Mouse (Mus musculus) stomach, postnatal 0 days (tissue): ENCODE data around the gene S100a4. TPM values are rescaled to one million over a fixed set of nuclear protein-coding genes. Genes with fewer than 3 reads are reported as not detected.

Experiments used
- ATAC-seq: fragments of 200-750 bp; cut with Nextera tagmentation; 2 replicates; pipeline ENCODE4 v1.8.0; 2017; ENCODE audit not compliant: low FRiP score, low TSS enrichment
- DNase-seq: peaks from one replicate; pipeline ENCODE4 v3.0.0-alpha.2; 2016; ENCODE audit warnings: low spot score
- H3K27ac ChIP-seq: fragments of 300-500 bp; sonication (generic); replicated peaks from 2 replicates; pipeline ENCODE4 v1.5.1; 2014; ENCODE audit warnings: mild to moderate bottlenecking, control low read depth
- H3K27me3 ChIP-seq: fragments of 300-500 bp; sonication (generic); 2 replicates; pipeline ENCODE4 v1.6.1; 2014; ENCODE audit warnings: low read length; ENCODE audit not compliant: control insufficient read depth, insufficient read depth
- H3K36me3 ChIP-seq: fragments of 300-500 bp; sonication (generic); 2 replicates; pipeline ENCODE4 v1.6.1; 2014; ENCODE audit warnings: low read length, mixed read lengths; ENCODE audit not compliant: control insufficient read depth, insufficient read depth
- H3K4me1 ChIP-seq: fragments of 300-500 bp; sonication (generic); replicated peaks from 2 replicates; pipeline ENCODE4 v1.6.1; 2014; ENCODE audit warnings: antibody characterized with exemption; ENCODE audit not compliant: control insufficient read depth, insufficient read depth
- H3K4me2 ChIP-seq: fragments of 300-500 bp; sonication (generic); replicated peaks from 2 replicates; pipeline ENCODE4 v1.6.1; 2014; ENCODE audit warnings: low read depth, mild to moderate bottlenecking, control low read depth, moderate library complexity
- H3K4me3 ChIP-seq: fragments of 300-500 bp; sonication (generic); 2 replicates; pipeline ENCODE4 v1.5.1; 2014; ENCODE audit warnings: low read depth, low read length, control low read depth
- H3K9ac ChIP-seq: fragments of 300-500 bp; sonication (generic); 2 replicates; pipeline ENCODE4 v1.6.1; 2014; ENCODE audit warnings: mild to moderate bottlenecking, low read length, control low read depth, mixed read lengths
- H3K9me3 ChIP-seq: fragments of 300-500 bp; sonication (generic); 2 replicates; pipeline ENCODE4 v1.6.1; 2016; ENCODE audit warnings: low read length; ENCODE audit not compliant: control insufficient read depth
- CTCF ChIP-seq: IDR thresholded peaks from 2 replicates; pipeline ENCODE4 v1.5.1; 2016; ENCODE audit warnings: antibody characterized with exemption, low read depth, mild to moderate bottlenecking, moderate library complexity
- EP300 ChIP-seq: optimal IDR thresholded peaks from 2 replicates; pipeline ENCODE3; 2016; ENCODE audit warnings: antibody characterized with exemption
- WGBS: fragments of 180-500 bp; shearing (Covaris S2); extraction: QIAGEN DNeasy Blood & Tissue Kit; methylation state at CpG from one replicate; pipeline ENCODE4 v1.1.7; 2014; 5-methylcytosine and 5-hydroxymethylcytosine counted together
- polyA plus RNA-seq: library from polyadenylated mRNA; unstranded; fragments of >200 nt; fragmentation: Nextera tagmentation; extraction: Ambion mirVana; gene quantifications from 2 replicates; pipeline ENCODE4 v1.2.1, GENCODE M21; 2015

S100a4 gene
- polyA plus RNA-seq, 1 experiment from 2014 or later = 17.4 TPM

GRCm38 (mm10) chr3:90621552-90621951 is 18.0 kb downstream of the S100a4 start:
- Histone ChIP-seq H3K4me2 (no peak overlapping the region), H3K36me3 (no peaks in the 10 kb centered on the region), H3K4me3 (no peak overlapping the region), H3K4me1 (no peaks in the 10 kb centered on the region), H3K27ac (no peak overlapping the region), H3K27me3 (no peaks in the 10 kb centered on the region), H3K9me3 (no peaks in the 10 kb centered on the region), H3K9ac (no peak overlapping the region)
- no peak for ATAC-seq
- no peak for DNase-seq
- TF ChIP-seq EP300 = no peak
- TF ChIP-seq CTCF = no peak
- WGBS = 46% methylated on average over 7 of the region's 7 CpGs

GRCm38 (mm10) chr3:90623435-90624071 is 20.0 kb downstream of the S100a4 start:
- peak; percentile 88 for DNase-seq
- TF ChIP-seq EP300 = no peak
- no peak for TF ChIP-seq CTCF
- Histone ChIP-seq H3K36me3 (no peaks in the 10 kb centered on the region), H3K27me3 (no peaks in the 10 kb centered on the region), H3K9me3 (no peaks in the 10 kb centered on the region), H3K27ac (peak overlapping the region; percentile 14; the same call in 1 of the 2 replicates), H3K9ac (no peak overlapping the region), H3K4me2 (no peak overlapping the region), H3K4me1 (no peaks in the 10 kb centered on the region), H3K4me3 (no peak overlapping the region)
- WGBS = 24% methylated on average over 2 of the region's 2 CpGs
- ATAC-seq = no peak

- WGBS = 78% methylated on average over 5 of the region's 5 CpGs
- H3K4me3 ChIP-seq = no peak overlapping the region
- peak; percentile 13 for DNase-seq
- ATAC-seq = no peak
- no peaks in the 10 kb centered on the region for H3K4me1 ChIP-seq
- H3K4me2 ChIP-seq = no peak overlapping the region
- peak overlapping the region; percentile 79 for H3K27ac ChIP-seq
- no peak overlapping the region for H3K9ac ChIP-seq
- TF ChIP-seq CTCF (no peak), EP300 (no peak)
- no peaks in the 10 kb centered on the region for H3K36me3 ChIP-seq
- no peaks in the 10 kb centered on the region for H3K27me3 ChIP-seq
- H3K9me3 ChIP-seq = no peaks in the 10 kb centered on the region
These were observed 21.9 kb downstream of the S100a4 start for GRCm38 (mm10) chr3:90625496-90625895.

DNA sequence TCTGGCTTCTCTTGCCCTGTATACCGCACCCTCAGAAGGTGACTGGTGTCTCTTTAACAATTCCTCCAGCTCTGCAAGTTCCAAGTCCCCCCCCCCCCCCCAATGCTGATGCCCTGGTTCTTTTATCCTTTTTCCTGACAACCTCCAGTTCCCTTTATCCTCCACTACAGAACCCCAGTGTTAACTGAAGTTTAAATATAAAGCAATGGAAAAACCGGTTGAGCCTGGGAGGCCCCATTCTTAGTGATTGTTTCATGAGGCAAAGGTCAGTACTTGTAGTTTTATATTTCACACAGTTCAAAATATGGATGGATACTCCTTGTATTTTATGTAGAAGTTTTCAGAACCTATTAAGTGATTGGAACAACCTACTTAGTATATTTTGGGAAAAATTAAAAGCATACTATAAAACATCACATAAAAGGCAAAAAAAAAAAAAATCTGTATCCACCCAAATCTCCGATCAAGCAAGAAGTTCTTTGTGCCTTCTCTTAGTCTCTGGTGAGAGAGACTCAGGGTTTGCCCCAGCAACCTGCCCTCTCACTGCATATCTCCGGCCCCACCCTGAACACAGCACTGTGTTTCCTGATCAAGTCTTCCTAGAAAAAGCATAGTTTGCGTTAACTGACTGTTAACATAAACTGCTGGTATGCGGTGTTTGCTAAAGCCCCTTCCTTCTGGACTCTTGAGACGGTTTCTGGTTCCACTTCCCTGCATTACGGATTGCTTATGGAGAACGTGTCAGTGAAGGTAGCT is 22.9 kb downstream of the S100a4 start:
- H3K4me1 ChIP-seq = no peaks in the 10 kb centered on the region
- H3K9ac ChIP-seq = no peak overlapping the region
- ATAC-seq (peak; percentile 78), DNase-seq (peak; percentile 73)
- H3K36me3 ChIP-seq = no peaks in the 10 kb centered on the region
- TF ChIP-seq EP300 = no peak
- no peak for TF ChIP-seq CTCF
- WGBS = 33% methylated on average over 9 of the region's 9 CpGs
- peak overlapping the region; percentile 15; the same call in 1 of the 2 replicates for H3K4me2 ChIP-seq
- no peaks in the 10 kb centered on the region for H3K9me3 ChIP-seq
- H3K27me3 ChIP-seq = no peaks in the 10 kb centered on the region
- no peak overlapping the region for H3K4me3 ChIP-seq
- H3K27ac ChIP-seq = peak overlapping the region; percentile 90

GRCm38 (mm10) chr3:90627366-90627765 is 23.8 kb downstream of the S100a4 start:
- H3K27ac ChIP-seq = peak overlapping the region; percentile 90
- no peak for TF ChIP-seq EP300
- no peak for TF ChIP-seq CTCF
- no peaks in the 10 kb centered on the region for H3K9me3 ChIP-seq
- no peaks in the 10 kb centered on the region for H3K4me1 ChIP-seq
- no peaks in the 10 kb centered on the region for H3K36me3 ChIP-seq
- no peak overlapping the region for H3K4me3 ChIP-seq
- ATAC-seq (no peak), DNase-seq (peak; percentile 12)
- no peaks in the 10 kb centered on the region for H3K27me3 ChIP-seq
- H3K9ac ChIP-seq = no peak overlapping the region
- WGBS = 77% methylated on average over 5 of the region's 5 CpGs
- H3K4me2 ChIP-seq = no peak overlapping the region; the same call in 1 of the 2 replicates

DNA sequence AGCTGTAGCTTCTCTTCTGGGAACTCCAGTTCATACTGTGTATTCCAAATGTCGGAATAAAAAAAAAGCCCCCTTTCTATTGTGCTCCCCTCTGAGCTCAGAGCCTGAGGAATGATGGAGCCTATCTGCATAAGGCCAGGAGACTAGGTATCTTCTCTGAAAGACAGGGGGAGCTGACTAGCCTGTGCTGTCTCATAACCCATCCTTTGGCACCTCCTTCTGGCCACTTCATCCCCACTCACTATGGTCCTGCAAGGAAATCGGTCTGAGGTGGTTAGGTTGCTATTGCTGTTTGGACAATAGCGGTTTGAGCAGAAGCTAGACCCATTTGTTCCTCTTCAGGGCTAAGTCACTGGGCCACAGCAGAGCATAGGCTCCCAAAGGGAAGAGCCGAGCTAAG is 24.2 kb downstream of the S100a4 start:
- Histone ChIP-seq H3K36me3 (no peaks in the 10 kb centered on the region), H3K4me3 (no peak overlapping the region), H3K27ac (peak overlapping the region; percentile 30; the same call in 1 of the 2 replicates), H3K4me1 (no peaks in the 10 kb centered on the region), H3K4me2 (no peak overlapping the region), H3K9ac (no peak overlapping the region), H3K9me3 (no peaks in the 10 kb centered on the region), H3K27me3 (no peaks in the 10 kb centered on the region)
- WGBS = 54% methylated on average over 4 of the region's 4 CpGs
- peak; percentile 65 for DNase-seq
- ATAC-seq = no peak
- peak; percentile 92 for TF ChIP-seq CTCF
- no peak for TF ChIP-seq EP300
